Mouse (Mus musculus) brain, embryonic 18.5 days (tissue): Measurements from ENCODE around the gene 4933405L10Rik.

Experiments
- DNase-seq: peaks from one replicate; pipeline ENCODE4 v3.0.0-alpha.2; 2012; ENCODE audit warnings: low read depth, low spot score

The 4933405L10Rik gene

DNA sequence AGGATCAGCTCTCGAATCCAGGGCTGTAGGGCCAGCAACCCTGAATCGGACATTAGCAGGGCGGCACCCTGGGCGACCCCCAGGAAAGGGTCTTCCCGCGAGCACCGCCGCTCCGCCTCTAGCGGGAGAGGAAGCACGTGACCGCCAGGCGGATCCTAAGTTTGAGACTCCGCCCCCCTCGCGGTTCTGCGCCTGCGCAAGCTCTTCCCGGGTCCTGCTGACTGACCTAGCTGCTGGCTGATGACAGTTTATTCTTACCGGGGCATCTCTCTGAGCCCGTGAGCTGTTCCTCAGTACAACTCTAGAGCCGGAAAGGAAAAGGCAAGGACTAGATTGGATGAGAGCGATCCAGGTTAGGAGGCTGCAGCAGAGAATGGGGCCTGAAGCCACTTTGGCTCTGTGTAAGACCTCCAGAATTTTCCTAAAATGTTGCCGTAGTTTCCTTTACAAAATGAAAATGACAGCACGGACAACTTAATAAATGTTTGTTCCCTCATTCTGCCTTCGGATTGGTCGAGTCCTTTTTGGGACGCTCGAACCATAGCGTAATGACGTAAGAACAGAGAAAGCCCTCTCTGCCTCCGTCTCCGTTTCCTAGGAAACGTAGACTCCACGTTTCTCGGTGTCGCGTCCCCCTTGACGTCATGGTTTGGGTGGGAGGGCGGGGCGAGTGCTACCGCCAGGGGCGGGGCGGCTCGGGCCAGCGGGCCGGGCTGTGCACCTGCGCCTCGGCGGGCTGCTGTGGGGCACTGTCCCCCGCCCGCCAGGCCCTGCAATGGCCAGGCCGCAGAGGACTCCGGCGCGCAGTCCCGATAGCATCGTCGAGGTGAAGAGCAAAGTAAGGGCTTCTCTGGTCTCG is 6.3 kb upstream of the 4933405L10Rik start, which contains the start of the genes Acd and Pard6a:
Acd (minus strand) TSS at position 137 of the 859 bp plus-strand sequence.
Pard6a (plus strand) TSS at position 183 of the 859 bp plus-strand sequence.
- peak; percentile 83 for DNase-seq

DNA sequence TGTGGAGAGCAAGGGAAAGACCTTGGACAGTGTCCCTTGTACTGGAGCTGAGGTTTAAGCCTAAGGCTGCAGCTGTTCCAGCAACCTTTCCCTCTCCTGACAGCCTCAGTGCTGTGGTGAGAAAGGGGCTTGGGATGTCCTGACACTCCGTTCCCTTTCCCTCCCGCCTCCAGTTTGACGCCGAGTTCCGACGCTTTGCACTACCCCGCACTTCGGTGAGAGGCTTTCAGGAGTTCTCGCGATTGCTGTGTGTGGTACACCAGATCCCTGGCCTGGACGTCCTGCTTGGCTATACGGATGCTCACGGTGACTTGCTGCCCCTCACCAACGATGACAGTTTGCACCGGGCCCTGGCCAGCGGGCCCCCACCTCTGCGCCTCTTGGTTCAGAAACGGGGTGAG is 5.5 kb upstream of the 4933405L10Rik start:
- no peak for DNase-seq

- no peak for DNase-seq
Measured at GRCm38 (mm10) chr8:105702731-105703415, 4.6 kb upstream of the 4933405L10Rik start.

DNA sequence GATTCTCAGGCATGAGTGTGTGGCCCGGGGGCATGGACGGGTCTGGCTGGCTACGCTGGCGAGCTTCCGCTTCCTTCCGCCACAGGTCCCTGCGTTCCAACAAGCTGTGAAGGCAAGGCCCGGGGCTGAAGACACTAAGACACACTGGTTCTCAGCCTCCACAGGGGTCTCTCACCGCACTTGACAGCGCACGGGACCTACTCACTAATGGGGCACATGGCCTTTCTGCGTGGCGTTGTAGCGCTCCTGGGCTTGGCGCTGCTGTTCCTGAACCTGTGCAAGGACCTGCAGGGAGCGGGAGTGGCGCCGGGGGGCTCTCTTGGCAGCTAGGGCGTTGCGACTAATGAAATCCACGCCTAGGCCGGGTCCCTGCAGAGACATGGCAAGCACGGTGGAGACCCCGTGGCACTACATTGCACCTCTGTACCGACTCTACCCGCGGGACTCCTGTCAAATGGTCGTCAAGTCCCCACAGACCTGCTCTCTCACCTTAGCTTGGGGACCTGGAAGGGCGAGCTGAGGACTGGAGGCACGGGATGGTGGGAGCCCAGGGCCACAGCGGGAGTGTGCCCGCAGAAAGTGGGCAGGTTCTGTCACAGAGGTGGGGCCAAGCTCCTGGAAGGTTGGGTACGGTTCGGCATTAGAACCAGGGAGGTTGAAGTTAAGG is 3.2 kb upstream of the 4933405L10Rik start:
- no peak for DNase-seq

- no peak for DNase-seq
Measured at GRCm38 (mm10) chr8:105704955-105705354, 2.5 kb upstream of the 4933405L10Rik start.

DNA sequence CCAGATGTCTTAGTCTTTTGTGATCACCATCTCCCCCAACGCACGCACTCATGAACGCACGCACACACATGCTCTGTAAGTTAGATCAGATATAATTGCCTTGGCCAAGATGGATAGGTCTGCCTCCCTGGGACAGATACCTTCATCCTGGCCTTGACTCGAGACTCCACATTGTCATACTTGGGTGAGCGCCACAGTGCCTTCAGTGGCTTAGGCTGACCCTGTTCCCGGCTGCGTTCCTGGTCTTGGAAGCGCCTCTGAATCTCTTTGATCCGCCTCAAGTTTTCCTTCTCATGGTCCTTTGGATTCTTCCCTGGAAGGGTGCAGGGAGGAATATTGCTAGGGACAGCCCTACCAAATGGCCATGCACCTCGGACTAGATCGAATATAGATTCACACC is 1.0 kb upstream of the 4933405L10Rik start:
- no peak for DNase-seq

DNA sequence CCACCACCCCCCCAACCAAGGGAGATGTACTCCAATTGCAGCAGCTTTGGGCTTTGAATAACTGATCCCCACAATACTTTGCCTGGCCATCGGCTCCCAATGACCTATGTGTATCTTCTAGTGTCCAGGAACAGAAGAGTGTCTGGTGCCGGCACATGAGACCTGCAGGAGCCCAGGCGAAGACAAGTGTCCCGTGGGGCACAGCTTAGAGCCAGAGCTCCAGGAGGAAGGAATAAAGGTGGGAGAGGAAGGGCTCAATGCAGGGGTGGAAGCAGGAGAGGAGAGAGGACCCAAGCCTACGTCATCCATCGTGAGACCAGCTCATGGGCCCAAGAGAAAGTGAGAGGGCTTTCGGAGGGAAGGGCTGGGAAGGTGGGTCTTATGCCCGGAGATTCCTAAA is 1.2 kb downstream of the 4933405L10Rik start:
- no peak for DNase-seq

GRCm38 (mm10) chr8:105709317-105709716 is 1.9 kb downstream of the 4933405L10Rik start:
- DNase-seq: no peak

DNA sequence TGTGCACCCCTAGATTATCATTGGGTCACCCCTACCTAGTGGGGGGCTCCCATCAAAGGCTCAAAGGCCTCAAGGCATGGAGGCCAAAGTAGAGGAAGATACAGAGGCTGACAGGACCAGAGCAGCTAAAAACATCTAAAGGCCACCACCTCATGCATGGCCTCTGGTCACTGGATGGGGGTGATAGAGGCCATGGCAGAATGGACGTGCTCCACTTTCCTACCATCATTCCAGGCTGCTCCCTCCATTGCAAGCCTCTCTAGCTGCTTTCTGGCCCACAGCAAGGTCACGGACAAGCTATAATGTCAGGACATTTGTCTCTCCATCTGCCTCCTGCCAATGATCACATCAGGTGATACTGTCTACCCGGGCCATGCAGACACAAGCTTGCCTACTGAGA is 4.8 kb downstream of the 4933405L10Rik start:
- no peak for DNase-seq

GRCm38 (mm10) chr8:105714139-105714538 is 6.7 kb downstream of the 4933405L10Rik start:
- DNase-seq: no peak

GRCm38 (mm10) chr8:105715042-105715441 is 7.6 kb downstream of the 4933405L10Rik start:
- no peak for DNase-seq

GRCm38 (mm10) chr8:105716302-105716945 is 9.0 kb downstream of the 4933405L10Rik start:
- DNase-seq: no peak

DNA sequence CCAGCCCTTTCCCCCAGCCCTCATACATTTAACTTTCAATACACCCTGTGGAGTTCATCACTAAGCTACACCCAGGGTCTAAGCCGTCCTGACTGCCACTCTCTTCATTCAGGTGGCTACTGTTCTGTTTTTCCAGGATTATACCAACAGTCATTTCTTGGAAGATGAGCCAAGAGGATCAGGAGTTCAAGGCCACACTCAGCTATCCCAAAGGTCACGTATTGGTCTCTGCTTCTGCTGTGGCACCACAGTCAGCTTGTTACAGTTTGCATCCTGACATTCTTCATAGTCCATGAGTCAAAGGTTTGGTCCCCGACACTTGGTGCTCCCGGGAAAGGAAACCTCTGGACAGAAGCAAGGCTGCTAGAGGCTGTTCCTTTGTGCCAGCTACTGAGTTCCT is 12.2 kb downstream of the 4933405L10Rik start:
- no peak for DNase-seq

GRCm38 (mm10) chr8:105722861-105723260 is 15.4 kb downstream of the 4933405L10Rik start:
- DNase-seq: no peak

DNA sequence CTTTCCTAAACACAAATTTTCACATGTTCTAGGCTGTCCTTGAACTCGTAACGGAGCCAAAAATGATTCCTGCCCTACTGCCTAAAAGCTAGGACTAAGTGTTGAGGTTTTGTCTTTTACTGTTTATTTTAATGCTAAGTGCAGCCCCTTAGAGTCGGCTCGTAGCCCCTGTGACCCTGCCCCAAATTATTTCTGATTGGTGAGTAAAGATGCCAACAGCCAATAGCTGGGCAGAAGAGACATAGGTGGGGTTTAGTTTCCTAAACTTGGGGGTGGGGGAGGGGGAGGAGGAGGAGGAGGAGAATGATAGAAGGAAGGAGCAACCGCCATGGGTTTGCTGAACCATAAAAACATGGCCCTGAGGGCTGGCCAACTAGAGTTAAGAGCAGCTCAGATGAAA is 18.3 kb downstream of the 4933405L10Rik start:
- no peak for DNase-seq

DNA sequence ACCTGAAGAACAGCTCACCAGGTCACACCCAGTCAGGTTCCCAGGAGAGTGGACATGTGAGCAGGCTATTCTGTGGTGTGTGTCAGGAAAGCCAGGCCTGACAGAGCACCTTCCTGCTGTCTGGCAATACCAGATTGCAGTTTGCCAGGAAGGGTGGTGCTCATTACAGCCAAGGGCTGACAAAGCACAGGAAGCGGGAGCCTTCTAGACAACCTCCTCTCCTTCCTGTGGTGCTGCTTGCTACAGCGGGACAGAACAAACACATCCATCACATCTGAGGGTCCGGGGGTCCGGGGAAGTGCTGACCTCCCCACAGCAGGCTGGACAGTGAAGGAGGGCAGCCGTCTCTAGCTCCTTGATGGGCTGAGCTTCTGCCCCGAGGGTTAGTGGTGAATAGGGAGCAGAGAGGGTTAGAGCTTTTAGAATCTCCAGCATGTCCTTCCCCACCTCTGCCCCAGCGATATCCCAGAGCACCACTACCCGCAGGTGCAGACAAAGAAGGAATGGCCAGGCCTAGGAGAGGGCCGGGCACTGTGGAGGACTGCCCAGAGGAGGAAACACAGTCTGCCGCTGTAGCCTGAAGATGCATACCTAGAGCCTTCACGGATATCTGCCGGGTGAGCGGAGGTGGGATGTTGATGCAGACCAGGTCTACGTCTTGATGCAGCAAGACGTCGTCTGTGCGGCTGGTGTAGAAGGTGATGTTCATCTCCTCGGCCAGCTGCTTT is 20.1 kb downstream of the 4933405L10Rik start:
- no peak for DNase-seq

DNA sequence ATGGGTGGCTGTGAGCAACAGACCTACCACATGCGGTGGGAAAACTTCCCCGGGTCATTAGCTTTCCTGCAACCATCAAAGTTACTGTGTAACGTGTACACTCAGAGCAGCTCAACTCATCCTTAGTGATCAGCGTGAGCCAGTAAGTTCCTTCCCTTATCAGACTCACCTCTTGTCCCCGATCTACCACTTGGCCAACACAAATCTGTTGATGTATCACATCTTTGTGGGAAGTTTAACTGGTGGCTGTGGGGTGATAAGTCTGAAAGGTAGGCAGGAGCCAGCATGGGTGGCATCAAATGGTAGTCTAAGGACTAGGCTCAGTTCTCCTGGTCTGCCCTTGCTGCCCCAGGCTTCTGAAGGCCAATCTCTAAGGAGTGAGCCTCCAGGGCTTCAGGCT is 24.7 kb downstream of the 4933405L10Rik start:
- no peak for DNase-seq

GRCm38 (mm10) chr8:105739216-105739615 is 31.8 kb downstream of the 4933405L10Rik start:
- no peak for DNase-seq

- no peak for DNase-seq
Measured at GRCm38 (mm10) chr8:105743301-105743700, 35.8 kb downstream of the 4933405L10Rik start.

GRCm38 (mm10) chr8:105750606-105751005 is 43.2 kb downstream of the 4933405L10Rik start:
- DNase-seq: peak; percentile 32

- DNase-seq: no peak
Measured at GRCm38 (mm10) chr8:105753916-105754315, 46.5 kb downstream of the 4933405L10Rik start.
